Mouse (Mus musculus) liver, embryonic 14.5 days (tissue): Measurements from ENCODE around the gene Lig4. TPM values are rescaled to one million over a fixed set of nuclear protein-coding genes. Genes with fewer than 3 reads are reported as not detected.

Experiments used
- ATAC-seq: fragments of 200-750 bp; cut with Nextera tagmentation; 2 replicates; pipeline ENCODE4 v1.8.0; 2017; ENCODE audit warnings: moderate number of reproducible peaks, mild to moderate bottlenecking, moderate library complexity; ENCODE audit not compliant: insufficient read depth
- DNase-seq, 3 experiments: peaks; one replicate each; pipeline ENCODE4 v3.0.0-alpha.2; 2012 to 2013; ENCODE audit warnings: low read depth in 3 of 3, low spot score in 3 of 3
- H3K27ac ChIP-seq: fragments of 300-500 bp; sonication (generic); 2 replicates; pipeline ENCODE4 v1.5.1; 2014; ENCODE audit warnings: moderate library complexity, mild to moderate bottlenecking, control low read depth, inconsistent platforms
- H3K27me3 ChIP-seq: fragments of 300-500 bp; sonication (generic); 2 replicates; pipeline ENCODE4 v1.6.1; 2014; ENCODE audit warnings: mild to moderate bottlenecking, low read length, moderate library complexity; ENCODE audit not compliant: control insufficient read depth, insufficient read depth
- H3K36me3 ChIP-seq: fragments of 300-500 bp; sonication (generic); replicated peaks from 2 replicates; pipeline ENCODE4 v1.6.1; 2014; ENCODE audit warnings: low read depth; ENCODE audit not compliant: control insufficient read depth, insufficient read depth
- H3K4me1 ChIP-seq, 2 experiments: fragments of 200-500 bp in 1 of 2; fragments of 300-500 bp in 1 of 2; sonication (generic) in 1 of 2; replicated peaks; 2 replicates each; pipeline ENCODE4 v1.6.1; 2012 to 2014; ENCODE audit warnings: antibody characterized with exemption in 1 of 2, inconsistent platforms in 1 of 2, low read length in 1 of 2; ENCODE audit not compliant: control insufficient read depth in 2 of 2, insufficient read depth in 2 of 2
- H3K4me2 ChIP-seq: fragments of 300-500 bp; sonication (generic); 2 replicates; pipeline ENCODE4 v1.6.1; 2014; ENCODE audit warnings: low read depth, mild to moderate bottlenecking, control low read depth, moderate library complexity
- H3K4me3 ChIP-seq, 2 experiments: fragments of 200-500 bp in 1 of 2; fragments of 300-500 bp in 1 of 2; sonication (generic) in 1 of 2; 2 replicates each; pipeline ENCODE4 v1.5.1; 2012 to 2014; ENCODE audit warnings: low read depth in 2 of 2, low read length in 2 of 2, mild to moderate bottlenecking in 2 of 2, control low read depth in 1 of 2, inconsistent platforms in 1 of 2, moderate library complexity in 1 of 2; ENCODE audit not compliant: insufficient read depth in 1 of 2
- H3K9ac ChIP-seq: fragments of 300-500 bp; sonication (generic); replicated peaks from 2 replicates; pipeline ENCODE4 v1.6.1; 2014; ENCODE audit warnings: mild to moderate bottlenecking, control low read depth, moderate library complexity
- H3K9me3 ChIP-seq: fragments of 300-500 bp; sonication (generic); 2 replicates; pipeline ENCODE4 v1.6.1; 2016; ENCODE audit warnings: low read length, mixed read lengths; ENCODE audit not compliant: control insufficient read depth
- CTCF ChIP-seq: IDR thresholded peaks from 2 replicates; pipeline ENCODE4 v1.5.1; 2016; ENCODE audit warnings: antibody characterized with exemption, low read depth, control low read depth
- EP300 ChIP-seq: IDR thresholded peaks from 2 replicates; pipeline ENCODE4 v1.6.1; 2016; ENCODE audit warnings: antibody characterized with exemption, low read depth
- WGBS: fragments of 180-500 bp; shearing (Covaris S2); extraction: QIAGEN DNeasy Blood & Tissue Kit; methylation state at CpG from one replicate; pipeline ENCODE4 v1.1.7; 2014; ENCODE audit not compliant: insufficient replicate concordance; 5-methylcytosine and 5-hydroxymethylcytosine counted together
- polyA plus RNA-seq, 2 experiments: library from polyadenylated mRNA; depleted of rRNA in 1 of 2; stranded (reverse) in 1 of 2; unstranded in 1 of 2; fragments of >200 nt; fragmentation: Nextera tagmentation in 1 of 2; extraction: Ambion mirVana in 1 of 2; gene quantifications; 2 replicates each; pipeline versions ENCODE4 v1.2.1 to v1.2.3; 2012 to 2014

Gene Lig4
- polyA plus RNA-seq, 2 experiments = 0.83 to 0.94 TPM

DNA sequence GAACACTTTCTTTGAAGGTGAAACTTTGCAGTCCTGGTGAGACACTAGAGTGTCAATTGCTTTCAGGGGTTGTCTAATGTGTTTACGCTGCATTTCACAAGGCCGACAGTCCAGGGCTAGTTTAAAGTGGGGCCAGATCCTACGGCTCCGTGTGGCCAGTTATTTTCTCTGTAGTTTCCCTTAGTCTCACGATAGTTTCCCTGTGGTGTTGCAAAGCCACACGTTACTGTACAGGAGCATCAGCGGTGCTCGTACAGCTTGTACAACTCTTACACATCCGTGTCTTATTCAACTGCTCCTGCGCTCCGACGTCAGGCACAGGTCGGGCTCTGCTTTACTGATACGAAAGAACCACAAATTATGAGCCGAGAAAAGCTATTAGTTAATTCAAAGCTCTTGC is 470 bp downstream of the Lig4 start:
- H3K9ac ChIP-seq = peak overlapping the region; percentile 64
- 32% methylated on average over 15 of the region's 15 CpGs for WGBS
- peak overlapping the region; percentile 74 to 79 for H3K4me3 ChIP-seq
- no peaks in the 10 kb centered on the region for H3K27me3 ChIP-seq
- peaks cover 15 to 29% of the 10 kb centered on the region in 2 experiments for H3K4me1 ChIP-seq
- no peak for DNase-seq
- no peak for ATAC-seq
- H3K27ac ChIP-seq = peak overlapping the region; percentile 34
- no peak for TF ChIP-seq CTCF
- no peak for TF ChIP-seq EP300
- no peaks in the 10 kb centered on the region for H3K9me3 ChIP-seq
- peaks cover 3% of the 10 kb centered on the region for H3K36me3 ChIP-seq
- peak overlapping the region; percentile 87 for H3K4me2 ChIP-seq

DNA sequence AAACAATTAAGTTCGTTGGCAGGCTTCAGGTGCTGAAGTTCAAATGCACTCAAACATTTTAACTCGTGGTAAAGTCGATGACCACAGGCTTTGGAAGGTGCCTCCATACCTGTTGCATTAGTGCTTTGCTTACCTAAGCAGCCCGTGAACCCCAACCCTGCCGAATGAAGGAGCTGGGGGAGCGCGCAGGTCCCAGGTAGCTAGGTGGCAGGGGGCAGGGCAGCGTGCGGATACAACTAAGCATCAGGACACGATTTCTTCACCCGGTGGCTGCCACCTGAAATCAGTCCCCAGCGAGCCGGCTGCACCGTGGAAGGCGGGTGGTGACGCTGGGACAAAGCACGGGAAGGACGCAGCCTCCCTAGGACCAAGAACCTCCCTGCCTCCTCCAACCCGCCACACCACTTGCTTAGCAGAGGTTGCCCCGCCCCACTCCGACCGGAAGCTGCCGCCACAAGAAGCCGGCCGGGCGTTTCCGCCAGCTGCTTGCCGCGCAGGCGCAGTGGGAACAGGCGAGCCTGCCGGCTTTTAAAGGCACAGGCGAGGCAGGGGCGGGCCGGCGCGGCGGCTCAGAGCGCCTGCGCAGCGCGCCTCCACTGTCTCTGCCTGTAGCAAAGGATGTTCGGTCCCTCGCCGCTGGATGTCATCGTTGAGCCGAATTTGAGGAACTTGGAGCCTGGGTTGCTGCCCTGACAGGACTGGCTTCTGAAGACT is 1.4 kb downstream of the Lig4 start:
- Histone ChIP-seq H3K4me2 (peak overlapping the region; percentile 87), H3K27ac (no peak overlapping the region), H3K4me3 (peak overlapping the region; percentile 64 to 71), H3K36me3 (peaks cover 4% of the 10 kb centered on the region), H3K4me1 (peaks cover 15 to 29% of the 10 kb centered on the region in 2 experiments), H3K9me3 (no peaks in the 10 kb centered on the region), H3K9ac (peak overlapping the region; percentile 58), H3K27me3 (no peaks in the 10 kb centered on the region)
- TF ChIP-seq CTCF = peak; percentile 76
- TF ChIP-seq EP300 = no peak
- ATAC-seq (peak; percentile 91), DNase-seq (peak; percentile 93 to 95 (median 93))
- under 1% methylated on average over 46 of the region's 47 CpGs for WGBS

DNA sequence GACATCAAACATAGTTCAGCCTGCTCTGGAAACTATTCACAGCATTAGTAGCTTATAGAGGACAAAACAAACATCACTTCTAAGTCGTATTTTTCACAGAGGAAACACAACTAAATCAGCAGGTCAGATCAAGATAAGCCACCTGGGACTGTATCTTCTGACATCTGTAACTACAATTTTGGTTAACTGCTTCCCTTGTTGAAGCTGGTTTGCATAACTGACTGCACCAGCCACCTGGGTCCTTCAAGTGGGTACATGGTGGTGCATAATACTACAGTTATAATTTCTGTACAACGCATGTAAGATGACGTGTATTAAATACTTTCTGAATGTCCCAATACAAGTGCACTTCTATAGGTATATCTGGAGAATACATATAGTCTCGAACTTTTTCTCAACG is 2.2 kb downstream of the Lig4 start:
- DNase-seq (no peak), ATAC-seq (no peak)
- peak overlapping the region; percentile 58 for H3K9ac ChIP-seq
- 24% methylated on average over 5 of the region's 5 CpGs for WGBS
- no peak overlapping the region for H3K27ac ChIP-seq
- no peaks in the 10 kb centered on the region for H3K27me3 ChIP-seq
- peak overlapping the region; percentile 83 for H3K4me2 ChIP-seq
- TF ChIP-seq CTCF = no peak
- TF ChIP-seq EP300 = no peak
- H3K4me3 ChIP-seq = peak overlapping the region in 1 of 2 experiments; percentile 71; a peak in 2 of 4 replicates
- H3K4me1 ChIP-seq = peaks cover 15 to 27% of the 10 kb centered on the region in 2 experiments
- no peaks in the 10 kb centered on the region for H3K9me3 ChIP-seq
- H3K36me3 ChIP-seq = peaks cover 4% of the 10 kb centered on the region

DNA sequence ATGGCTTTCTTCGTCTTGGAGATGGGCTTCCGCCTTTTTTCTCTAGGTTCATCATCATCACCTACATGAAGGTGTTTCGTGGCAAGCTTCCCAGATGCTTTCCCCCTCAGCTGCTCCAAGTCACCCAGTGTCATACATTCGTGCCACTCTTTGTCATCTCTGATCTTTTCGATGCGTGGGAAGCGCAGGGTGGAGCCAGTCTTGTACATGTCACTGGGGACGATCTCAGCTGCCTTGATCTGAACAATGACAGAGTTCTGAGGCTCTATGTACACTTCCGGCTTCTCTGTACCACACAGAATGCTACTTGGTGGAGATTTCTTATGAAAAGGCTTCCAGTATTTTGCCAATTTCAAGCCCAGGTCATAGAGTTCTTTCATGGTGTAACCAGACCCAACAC is 5.6 kb downstream of the Lig4 start:
- WGBS = 78% methylated on average over 9 of the region's 9 CpGs
- Histone ChIP-seq H3K4me3 (no peak overlapping the region), H3K4me1 (peaks cover 4 to 5% of the 10 kb centered on the region in 2 experiments), H3K4me2 (no peak overlapping the region), H3K27ac (no peak overlapping the region), H3K9ac (no peak overlapping the region), H3K27me3 (no peaks in the 10 kb centered on the region), H3K36me3 (peaks cover 4% of the 10 kb centered on the region), H3K9me3 (no peaks in the 10 kb centered on the region)
- TF ChIP-seq CTCF (no peak), EP300 (no peak)
- no peak for DNase-seq
- ATAC-seq = no peak

DNA sequence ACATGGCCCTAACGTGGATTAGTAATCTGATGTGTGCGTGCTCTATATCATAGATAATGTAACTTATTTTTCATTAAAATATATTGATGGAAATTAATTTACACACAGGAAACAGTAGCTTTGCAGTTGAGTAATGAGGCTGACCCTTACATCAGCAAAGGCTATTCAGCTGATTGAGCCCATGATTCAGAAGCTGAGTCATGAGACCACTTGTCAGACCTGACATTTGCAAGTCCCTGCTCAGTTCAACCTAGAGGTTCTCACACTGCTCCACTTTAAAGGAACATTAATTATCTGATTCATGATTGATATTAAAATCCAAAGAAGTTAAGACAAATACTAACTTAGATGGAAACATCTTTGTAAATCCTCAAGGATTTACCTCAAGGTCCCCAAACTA is 17.6 kb downstream of the Lig4 start:
- no peaks in the 10 kb centered on the region for H3K27me3 ChIP-seq
- no peak for ATAC-seq
- no peaks in the 10 kb centered on the region for H3K9me3 ChIP-seq
- no peak overlapping the region for H3K4me2 ChIP-seq
- TF ChIP-seq CTCF = no peak
- no peak for TF ChIP-seq EP300
- H3K27ac ChIP-seq = no peak overlapping the region
- no peaks in the 10 kb centered on the region for H3K4me1 ChIP-seq
- no peak overlapping the region for H3K9ac ChIP-seq
- WGBS = 64% methylated on average over 2 of the region's 2 CpGs
- H3K36me3 ChIP-seq = no peaks in the 10 kb centered on the region
- DNase-seq = no peak
- H3K4me3 ChIP-seq = no peak overlapping the region
